In the genomic region with DNA sequence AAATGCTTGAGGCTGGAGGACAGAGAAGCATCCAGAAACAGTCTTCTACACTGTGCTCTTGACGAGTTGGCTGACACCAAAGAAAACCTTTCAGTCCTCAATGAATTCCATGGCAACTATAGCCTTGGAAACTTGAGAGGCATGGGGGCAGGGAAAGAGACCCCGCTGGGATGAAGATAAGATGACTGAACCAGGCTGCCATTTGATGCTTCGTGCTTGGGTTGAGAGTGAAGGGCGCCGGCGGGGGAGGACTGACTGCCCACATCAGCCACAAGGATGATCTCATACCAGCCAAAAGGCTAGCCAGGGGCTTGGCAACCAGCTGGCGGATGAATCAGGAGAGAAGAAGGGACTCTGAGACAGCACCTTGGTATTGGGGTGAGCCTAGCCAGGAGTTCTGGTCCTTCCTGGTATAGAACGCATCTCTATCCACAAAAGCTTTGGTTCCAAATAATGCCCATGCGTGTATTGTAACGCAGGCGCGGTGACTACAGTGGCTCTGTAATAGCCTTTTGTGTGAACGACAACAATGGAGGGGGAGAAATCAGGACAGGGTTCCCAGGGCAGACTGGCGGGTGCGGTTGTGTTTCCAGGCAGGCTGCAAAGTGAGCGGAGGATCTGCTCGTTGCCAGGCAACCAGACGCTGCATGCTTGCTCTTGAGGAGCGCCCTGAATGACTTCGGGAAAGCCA, we compare ENCODE assay signal across 8 mouse cellular contexts. TPM values are rescaled to one million over a fixed set of nuclear protein-coding genes. Genes with fewer than 3 reads are reported as not detected.
A peak's percentile ranks its signal among the peaks of the same experiment; 100 is the strongest.
DNase-seq lines count a peak whose midpoint lies in the region; ATAC-seq lines count a peak whose summit lies in the region.

No protein-coding gene starts in this region.

- H3K4me2 ChIP-seq in hindbrain, embryonic 14.5 days (replicated peaks): peak overlapping the region; percentile 52

- no peaks in the 10 kb centered on the region for H3K9me3 ChIP-seq in hindbrain, embryonic 14.5 days (ENCODE audit: control insufficient read depth, low read length)

- ATAC-seq in hindbrain, embryonic 14.5 days (ENCODE audit: low FRiP score): peak; percentile 92

- H3K9ac ChIP-seq in hindbrain, embryonic 14.5 days: peak overlapping the region; percentile 47

- no peaks in the 10 kb centered on the region for H3K27me3 ChIP-seq in hindbrain, embryonic 14.5 days (ENCODE audit: control insufficient read depth, insufficient read depth, low read length)

- under 1% methylated on average over 20 of the region's 20 CpGs for WGBS in hindbrain, embryonic 14.5 days

- H3K27ac ChIP-seq in hindbrain, embryonic 14.5 days: peak overlapping the region; percentile 83

- peak; percentile 92 for DNase-seq in ZHBTc4 (ENCODE audit: low read depth, low spot score)
- peak; percentile 33 to 73 for DNase-seq in cerebellum, postnatal 4 days (ENCODE audit: low spot score in 2 of 2)
- peak; percentile 25 for DNase-seq in gastrocnemius, adult 18-20 months (ENCODE audit: low spot score)
- DNase-seq in hindbrain, embryonic 14.5 days (ENCODE audit: low spot score): peak; percentile 83
- DNase-seq in left cerebral cortex, adult 18-20 months (ENCODE audit: low spot score in 2 of 2): peak; percentile 59 to 67
- DNase-seq in lung, postnatal 25 days (ENCODE audit: low spot score): peak; percentile 58
- DNase-seq in right cerebral cortex, postnatal 14 days: peak; percentile 79
- no peak for DNase-seq in spleen, postnatal 4 days (ENCODE audit: low spot score in 2 of 2)

- H3K4me3 ChIP-seq in hindbrain, embryonic 14.5 days (replicated peaks; ENCODE audit: low read length): peak overlapping the region; percentile 24

- peaks cover 13% of the 10 kb centered on the region for H3K4me1 ChIP-seq in hindbrain, embryonic 14.5 days (replicated peaks; ENCODE audit: control insufficient read depth, insufficient read depth, low read length)

- H3K36me3 ChIP-seq in hindbrain, embryonic 14.5 days (replicated peaks; ENCODE audit: control insufficient read depth, insufficient read depth): no peaks in the 10 kb centered on the region

RNA-seq across cellular contexts. Expression of a gene that starts 55.0 kb away (rescaled TPM):
- total RNA-seq in gastrocnemius, adult 18-20 months (2021): 10 to 100 TPM; 62.4 to 66.9 TPM
- polyA plus RNA-seq in hindbrain, embryonic 14.5 days (2014; fragmentation: Nextera tagmentation; extraction: Ambion mirVana): 97.3 and 98.7 TPM in 2 replicates
- total RNA-seq in left cerebral cortex, adult 18-20 months (2021): 10 to 100 TPM; 52.3 to 56.0 TPM

Comparison
In these comparisons a context has a peak if more than half of its experiments do, and no peak if none do; other contexts are left out.
1. DNase-seq: peak in ZHBTc4 (single experiment), cerebellum, postnatal 4 days (2 of 2), gastrocnemius, adult 18-20 months (single experiment), hindbrain, embryonic 14.5 days (single experiment), left cerebral cortex, adult 18-20 months (2 of 2), lung, postnatal 25 days (single experiment) and right cerebral cortex, postnatal 14 days (single experiment); none in spleen, postnatal 4 days (0 of 2).